8 mouse cellular contexts compared by ENCODE assay signal in genomic region chr6:143114556-143114955, GRCm38 (mm10). TPM values are rescaled to one million over a fixed set of nuclear protein-coding genes. Genes with fewer than 3 reads are reported as not detected.
A peak's percentile ranks its signal among the peaks of the same experiment; 100 is the strongest.
DNase-seq lines count a peak whose midpoint lies in the region; ATAC-seq and TF ChIP-seq lines count a peak whose summit lies in the region.

No protein-coding gene starts in this region.

- peak overlapping the region; percentile 98 for H3K27ac ChIP-seq in MEL (ENCODE audit: control insufficient read depth, low read depth, low read length)

- no peaks in the 10 kb centered on the region for H3K79me2 ChIP-seq in MEL (ENCODE audit: control insufficient read depth, insufficient read depth, low read length, poor library complexity)

- peak; percentile 85 for ATAC-seq in megakaryocyte-erythroid progenitor cell, adult 5-6 weeks (replicated peaks; ENCODE audit: low FRiP score, low TSS enrichment, poor library complexity, severe bottlenecking)

- H3K9me3 ChIP-seq in MEL (replicated peaks; ENCODE audit: insufficient read depth, low read length) = no peaks in the 10 kb centered on the region

- H3K9ac ChIP-seq in MEL (ENCODE audit: control insufficient read depth, low read depth, low read length, poor library complexity, severe bottlenecking) = peak overlapping the region; percentile 59

- H3K27me3 ChIP-seq in MEL (ENCODE audit: control insufficient read depth in 1 of 2, insufficient read depth in 2 of 2, low read length in 2 of 2) = no peaks in the 10 kb centered on the region

- TF ChIP-seq POLR2A in MEL (IDR thresholded peaks at IDR 0.05; ENCODE audit: control insufficient read depth in 1 of 2, insufficient read depth in 1 of 2, low read depth in 1 of 2, low read length in 2 of 2, poor library complexity in 1 of 2) = no peak

- peak overlapping the region; percentile 47 to 49 for H3K4me3 ChIP-seq in MEL (ENCODE audit: control insufficient read depth in 1 of 2, insufficient read depth in 1 of 2, low read depth in 2 of 2, low read length in 2 of 2)

- peaks cover 5 to 14% of the 10 kb centered on the region in 2 experiments for H3K4me1 ChIP-seq in MEL (ENCODE audit: control insufficient read depth in 1 of 2, insufficient read depth in 2 of 2, low read length in 2 of 2)

- no peaks in the 10 kb centered on the region; a peak in 1 of 4 replicates for H3K36me3 ChIP-seq in MEL (ENCODE audit: control insufficient read depth in 1 of 2, insufficient read depth in 2 of 2, low read length in 2 of 2)

- TF ChIP-seq EP300 in MEL (IDR thresholded peaks at IDR 0.05; ENCODE audit: low read depth in 1 of 2, low read length in 2 of 2) = peak; percentile 37 to 53; a peak in 2 of 4 replicates

- DNase-seq in CD4-positive helper T cell, adult 2 months (ENCODE audit: low read depth, low spot score) = peak; percentile 90
- DNase-seq in MEL (ENCODE audit: low read depth, low spot score) = peak; percentile 95
- peak; percentile 33 to 65 for DNase-seq in heart, adult 9 months (ENCODE audit: low spot score in 2 of 2)
- peak; percentile 59 to 74 for DNase-seq in kidney, postnatal 25 days
- DNase-seq in right cerebral cortex, postnatal 14 days = no peak
- no peak for DNase-seq in right cerebral cortex, postnatal 25 days
- DNase-seq in ovary, postnatal 36 days (ENCODE audit: low spot score) = no peak

- peak; percentile 15 for TF ChIP-seq RAD21 in MEL (IDR thresholded peaks at IDR 0.05; ENCODE audit: low read depth, low read length)

- peak in 2 of 3 experiments; percentile 42 to 63; a peak in 4 of 6 replicates for TF ChIP-seq CTCF in MEL (IDR thresholded peaks at IDR 0.05 in 2 of 3, conservative IDR thresholded peaks at IDR 0.05 in 1 of 3; ENCODE audit: control insufficient read depth in 1 of 3, insufficient read depth in 1 of 3, low read depth in 2 of 3, low read length in 3 of 3, poor library complexity in 1 of 3, severe bottlenecking in 1 of 3)

TF ChIP-seq in MEL, 35 proteins besides CTCF, POLR2A, EP300 and RAD21:
- TF ChIP-seq ZNF384 (IDR thresholded peaks at IDR 0.05; ENCODE audit: low read depth, low read length) (no peak), POLR2AphosphoS2 (IDR thresholded peaks at IDR 0.05; ENCODE audit: low read length) (no peak), MAZ (IDR thresholded peaks at IDR 0.05; ENCODE audit: low read depth, low read length) (0 out of 2 replicates have a peak, but pooled peaks have one; percentile 54), ZC3H11A (IDR thresholded peaks at IDR 0.05; ENCODE audit: low read depth, low read length) (no peak), JUND (IDR thresholded peaks at IDR 0.05; ENCODE audit: low read depth, low read length) (no peak), NELFE (IDR thresholded peaks at IDR 0.05; ENCODE audit: low read depth, low read length) (no peak; the same call in 1 of the 2 replicates), GATA1 (IDR thresholded peaks at IDR 0.05; ENCODE audit: low read depth, low read length) (peak; percentile 18; the same call in 1 of the 2 replicates), MYC (IDR thresholded peaks at IDR 0.05; ENCODE audit: low read depth, low read length) (peak; percentile 23; the same call in 1 of the 2 replicates), HCFC1 (IDR thresholded peaks at IDR 0.05; ENCODE audit: low read depth, low read length) (peak; percentile 71), TBP (IDR thresholded peaks at IDR 0.05; ENCODE audit: low read depth, low read length) (peak; percentile 67), POLR2AphosphoS5 (IDR thresholded peaks at IDR 0.05; ENCODE audit: borderline replicate concordance, low read depth, low read length) (no peak), ZKSCAN1 (IDR thresholded peaks at IDR 0.05; ENCODE audit: low read depth, low read length) (no peak), USF2 (IDR thresholded peaks at IDR 0.05; ENCODE audit: borderline replicate concordance in 1 of 2, insufficient read depth in 1 of 2, low read depth in 1 of 2, low read length in 2 of 2) (no peak), MYB (IDR thresholded peaks at IDR 0.05; ENCODE audit: low read depth, low read length) (no peak), ETS1 (IDR thresholded peaks at IDR 0.05; ENCODE audit: low read depth, low read length) (peak; percentile 97), ZMIZ1 (IDR thresholded peaks at IDR 0.05; ENCODE audit: low read depth, low read length) (no peak), MAFK (IDR thresholded peaks at IDR 0.05; ENCODE audit: borderline replicate concordance, low read depth, low read length) (no peak), MEF2A (IDR thresholded peaks at IDR 0.05; ENCODE audit: extremely low read depth, insufficient replicate concordance, low read depth, low read length, poor library complexity, severe bottlenecking) (no peak), BHLHE40 (IDR thresholded peaks at IDR 0.05; ENCODE audit: borderline replicate concordance, low read depth, low read length) (no peak), RCOR1 (IDR thresholded peaks at IDR 0.05; ENCODE audit: low read depth, low read length) (no peak), MAX (IDR thresholded peaks at IDR 0.05; ENCODE audit: low read length) (no peak), USF1 (IDR thresholded peaks at IDR 0.05; ENCODE audit: low read depth, low read length) (no peak), ELF1 (IDR thresholded peaks at IDR 0.05; ENCODE audit: low read depth, low read length) (peak; percentile 80), KAT2A (conservative IDR thresholded peaks at IDR 0.05; ENCODE audit: low read depth, low read length) (no peak; the same call in 1 of the 2 replicates), UBTF (IDR thresholded peaks at IDR 0.05; ENCODE audit: borderline replicate concordance, insufficient read depth, low read depth, low read length) (no peak), SMC3 (IDR thresholded peaks at IDR 0.05; ENCODE audit: low read depth, low read length) (peak; percentile 56), TCF12 (IDR thresholded peaks at IDR 0.05; ENCODE audit: low read depth, low read length) (peak; percentile 35; the same call in 1 of the 2 replicates), CHD2 (IDR thresholded peaks at IDR 0.05; ENCODE audit: low read length) (no peak), NRF1 (IDR thresholded peaks at IDR 0.05; ENCODE audit: insufficient read depth, low read depth, low read length, poor library complexity, severe bottlenecking) (no peak), MXI1 (IDR thresholded peaks at IDR 0.05; ENCODE audit: low read depth, low read length) (peak; percentile 27; the same call in 1 of the 2 replicates), E2F4 (IDR thresholded peaks at IDR 0.05; ENCODE audit: borderline replicate concordance, low read depth, low read length) (no peak), GABPA (IDR thresholded peaks at IDR 0.05; ENCODE audit: low read depth, low read length) (no peak), TAL1 (IDR thresholded peaks at IDR 0.05; ENCODE audit: low read length) (no peak), SIN3A (IDR thresholded peaks at IDR 0.05; ENCODE audit: low read length) (peak; percentile 73; the same call in 1 of the 2 replicates), CHD1 (IDR thresholded peaks at IDR 0.05; ENCODE audit: low read depth, low read length) (no peak)

RNA-seq across cellular contexts. Expression of gene C2cd5, which starts 14.6 kb away (rescaled TPM):
- total RNA-seq in MEL (2012; rRNA removed) = 16.2 and 19.8 TPM in 2 replicates
- polyA plus RNA-seq in MEL (2012; ENCODE audit: insufficient read depth in 1 of 2, insufficient read length in 2 of 2, low read depth in 1 of 2, low replicate concordance in 2 of 2, missing spikeins in 1 of 2) = 10 to 100 TPM; 30.5 to 47.6 TPM
- total RNA-seq in megakaryocyte-erythroid progenitor cell, adult 5-6 weeks (2014; fragmentation: Nextera tagmentation) = 57.8 and 81.5 TPM in 2 replicates
- total RNA-seq in megakaryocyte-erythroid progenitor cell, adult 5-6 weeks (2017) = 24.6 TPM in 2 replicates

RNA-seq across cellular contexts. Expression of gene Etnk1, which starts 52.5 kb away (rescaled TPM):
- total RNA-seq in MEL (2012; rRNA removed) = 33.6 and 38.1 TPM in 2 replicates
- polyA plus RNA-seq in MEL (2012; ENCODE audit: insufficient read depth in 1 of 2, insufficient read length in 2 of 2, low read depth in 1 of 2, low replicate concordance in 2 of 2, missing spikeins in 1 of 2) = 10 to 100 TPM; 29.9 to 37.0 TPM
- total RNA-seq in megakaryocyte-erythroid progenitor cell, adult 5-6 weeks (2014; fragmentation: Nextera tagmentation) = 65.0 and 74.2 TPM in 2 replicates
- 86.4 and 108 TPM in 2 replicates for total RNA-seq in megakaryocyte-erythroid progenitor cell, adult 5-6 weeks (2017)

Comparison
In these comparisons a context has a peak if more than half of its experiments do, and no peak if none do; other contexts are left out.
1. DNase-seq: peak in CD4-positive helper T cell, adult 2 months (single experiment), MEL (single experiment), heart, adult 9 months (2 of 2) and kidney, postnatal 25 days (2 of 2); none in right cerebral cortex, postnatal 14 days (single experiment), right cerebral cortex, postnatal 25 days (single experiment) and ovary, postnatal 36 days (single experiment).